Mouse (Mus musculus) neural tube, embryonic 10.5 days (tissue): ENCODE measurements around the gene Asxl1.

ENCODE experiments used
- DNase-seq: peaks from one replicate; pipeline ENCODE4 v3.0.0-alpha.2; 2017; ENCODE audit warnings: low spot score; ENCODE audit errors: extremely low spot score

The Asxl1 gene

GRCm38 (mm10) chr2:153443434-153444240, 98.0 kb downstream of the Asxl1 start:
- peak; percentile 46 for DNase-seq

- peak; percentile 83 for DNase-seq
Observed at GRCm38 (mm10) chr2:153444254-153445136, 98.9 kb downstream of the Asxl1 start.

GRCm38 (mm10) chr2:153445137-153446016, 99.7 kb downstream of the Asxl1 start:
- peak; percentile 77 for DNase-seq

GRCm38 (mm10) chr2:153446017-153446408, 100.4 kb downstream of the Asxl1 start:
- peak; percentile 56 for DNase-seq

- no peak for DNase-seq
Observed at GRCm38 (mm10) chr2:153446476-153446875, 100.8 kb downstream of the Asxl1 start.

- no peak for DNase-seq
Observed at GRCm38 (mm10) chr2:153447719-153448118, 102.1 kb downstream of the Asxl1 start.

GRCm38 (mm10) chr2:153448519-153448918, 102.9 kb downstream of the Asxl1 start:
- no peak for DNase-seq
